13 mouse cellular contexts compared by ENCODE assay signal in the genomic region with DNA sequence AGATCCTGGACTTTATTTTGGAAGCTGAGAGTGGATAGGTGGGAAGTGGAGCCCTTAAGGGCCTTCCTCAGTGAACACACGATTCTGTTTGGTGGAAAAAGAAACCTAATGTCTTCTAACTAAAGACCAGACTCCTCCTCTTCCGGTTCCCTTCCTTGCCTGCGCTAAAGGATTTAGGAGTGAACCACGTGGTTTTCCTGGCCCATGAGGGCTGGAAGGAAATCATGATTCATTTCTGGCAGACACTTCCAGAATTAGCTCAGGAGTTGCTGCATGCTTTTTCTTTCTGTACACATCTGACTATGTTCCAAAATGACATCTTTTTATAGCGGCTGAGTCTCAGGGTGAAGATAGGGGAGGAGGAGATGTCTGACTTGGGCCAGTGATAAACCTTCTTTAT.
DNase-seq lines count a peak whose midpoint lies in the region; TF ChIP-seq lines count a peak whose summit lies in the region.
"Had no signal": no experiment of that assay in that cellular context is flagged by ENCODE, and none has a peak within 500 bp of the region (broad histone marks: within the 10 kb centered on the region; RNA-seq: fewer than 3 reads in every experiment).

No protein-coding gene starts in this region.

- no peak for TF ChIP-seq EP300 in heart, adult 2 months (IDR thresholded peaks at IDR 0.05; ENCODE audit: insufficient read depth, low read depth, low read length)

- peaks cover 1% of the 10 kb centered on the region; the same call in 1 of the 2 replicates for H3K4me1 ChIP-seq in heart, adult 2 months (ENCODE audit: control insufficient read depth, insufficient read depth, low read length)
- H3K4me1 ChIP-seq in heart, embryonic 10.5 days = no peaks in the 10 kb centered on the region
- H3K4me1 ChIP-seq in lung, adult 2 months (ENCODE audit: control insufficient read depth, insufficient read depth, low read length) = no peaks in the 10 kb centered on the region
- H3K4me1 ChIP-seq: heart, embryonic 13.5 days had no signal

- no peaks in the 10 kb centered on the region for H3K9me3 ChIP-seq in heart, embryonic 10.5 days
- H3K9me3 ChIP-seq: forebrain, embryonic 12.5 days; heart, embryonic 13.5 days; hindbrain, embryonic 15.5 days had no signal

- no peak for TF ChIP-seq POLR2A in heart, adult 2 months (IDR thresholded peaks at IDR 0.05; ENCODE audit: insufficient read depth, low read depth, low read length)
- TF ChIP-seq POLR2A in lung, adult 2 months (IDR thresholded peaks at IDR 0.05; ENCODE audit: borderline replicate concordance, extremely low read depth, low read depth, low read length) = no peak

- intact Hi-C loops in heart, adult 2 months (cut with DNase I) = no loop called here

- no peaks in the 10 kb centered on the region for H3K27me3 ChIP-seq in heart, adult 2 months (ENCODE audit: control insufficient read depth, insufficient read depth, low read length)
- H3K27me3 ChIP-seq in heart, embryonic 10.5 days (ENCODE audit: insufficient read depth, poor library complexity, severe bottlenecking) = no peaks in the 10 kb centered on the region
- H3K27me3 ChIP-seq: forebrain, embryonic 12.5 days; heart, embryonic 13.5 days; hindbrain, embryonic 15.5 days had no signal

- no peak for TF ChIP-seq CTCF in heart, adult 2 months (IDR thresholded peaks at IDR 0.05)
- TF ChIP-seq CTCF in lung, adult 2 months (IDR thresholded peaks at IDR 0.05; ENCODE audit: insufficient read depth, low read length) = no peak

- no peaks in the 10 kb centered on the region; the same call in 1 of the 2 replicates for H3K36me3 ChIP-seq in heart, adult 2 months (ENCODE audit: control insufficient read depth, insufficient read depth, low read length)
- H3K36me3 ChIP-seq in heart, embryonic 10.5 days = no peaks in the 10 kb centered on the region
- H3K36me3 ChIP-seq: forebrain, embryonic 12.5 days; heart, embryonic 13.5 days; hindbrain, embryonic 15.5 days had no signal

- 7% methylated on average over 5 of the region's 5 CpGs for WGBS in heart, adult 2 months
- 74% methylated on average over 5 of the region's 5 CpGs for WGBS in heart, embryonic 10.5 days
- 39% methylated on average over 5 of the region's 5 CpGs for WGBS in lung, adult 2 months

- no peak overlapping the region for H3K4me3 ChIP-seq in heart, adult 2 months
- H3K4me3 ChIP-seq in heart, embryonic 10.5 days = no peak overlapping the region
- no peak overlapping the region for H3K4me3 ChIP-seq in lung, adult 2 months (replicated peaks; ENCODE audit: extremely low read depth, low read depth, low read length)
- H3K4me3 ChIP-seq: forebrain, embryonic 12.5 days; heart, embryonic 13.5 days; hindbrain, embryonic 15.5 days had no signal

- no peak overlapping the region for H3K9ac ChIP-seq in heart, adult 2 months (ENCODE audit: low read depth, low read length)
- H3K9ac ChIP-seq: forebrain, embryonic 12.5 days; heart, embryonic 13.5 days; hindbrain, embryonic 15.5 days had no signal

- peak overlapping the region; percentile 28; the same call in 1 of the 2 replicates for H3K27ac ChIP-seq in heart, adult 2 months
- H3K27ac ChIP-seq in heart, embryonic 10.5 days = no peak overlapping the region
- H3K27ac ChIP-seq: forebrain, embryonic 12.5 days; heart, embryonic 13.5 days; hindbrain, embryonic 15.5 days had no signal

- peak in 1 of 2 experiments; percentile 30 for DNase-seq in heart, adult 2 months
- no peak for DNase-seq in heart, embryonic 10.5 days (ENCODE audit: low spot score)
- DNase-seq in lung, postnatal 10 days = peak; percentile 7
- no peak for DNase-seq in lung, adult 2 months
- peak; percentile 26 to 46 for DNase-seq in kidney, adult 8-10 months
- peak; percentile 25 to 59 for DNase-seq in right cerebral cortex, postnatal 36 days (ENCODE audit: low spot score in 2 of 2)
- no peak for DNase-seq in urinary bladder, postnatal 25 days (ENCODE audit: low spot score)
- no peak for DNase-seq in layer of hippocampus, adult 8-10 months (ENCODE audit: low spot score in 2 of 2)
- DNase-seq: cerebellum, adult 8-10 months; thymus, adult 18-20 months had no signal

- H3K79me2 ChIP-seq in heart, adult 2 months (replicated peaks; ENCODE audit: control insufficient read depth, insufficient read depth, low read length) = no peaks in the 10 kb centered on the region

Comparison
In these comparisons a context has a peak if more than half of its experiments do, and no peak if none do; other contexts are left out.
1. DNase-seq: peak in lung, postnatal 10 days (single experiment), kidney, adult 8-10 months (2 of 2) and right cerebral cortex, postnatal 36 days (2 of 2); none in heart, embryonic 10.5 days (single experiment), lung, adult 2 months (single experiment), urinary bladder, postnatal 25 days (single experiment) and layer of hippocampus, adult 8-10 months (0 of 2).